Mouse (Mus musculus) testis, adult 10 weeks (tissue): ENCODE results near the gene Strip2. TPM values are rescaled to one million over a fixed set of nuclear protein-coding genes. Genes with fewer than 3 reads are reported as not detected.

ENCODE experiments used
- polyA plus RNA-seq: library from polyadenylated mRNA; stranded (reverse); fragments of 350-450 nt; fragmentation: Illumina TruSeq; extraction: RNeasy Lipid Tissue Mini Kit (QIAGEN cat#74804); gene quantifications from one replicate; pipeline ENCODE4 v1.2.3, GENCODE M21; 2014; ENCODE audit warnings: low read depth, low replicate concordance

Gene Strip2
- polyA plus RNA-seq = 23.1 TPM

GRCm38 (mm10) chr6:29916530-29917382 is at the start of gene Strip2:
Gene Strip2, plus strand, starts transcription at chr6:29917012.

Other genes starting within 250 kb of the Strip2 start
- 1.3 TPM for gene Tspan33, start 222.8 kb upstream of the Strip2 start, polyA plus RNA-seq
- 1.0 TPM for gene Smo, start 181.5 kb upstream of the Strip2 start, polyA plus RNA-seq
- 194 TPM for gene Ahcyl2, start 149.0 kb upstream of the Strip2 start, polyA plus RNA-seq
- gene Nrf1, start 131.0 kb downstream of the Strip2 start, polyA plus RNA-seq = 11.4 TPM